Mouse (Mus musculus) heart, adult 2 months (tissue): Measurements from ENCODE around the gene AY074887.

Experiments used
- CTCF ChIP-seq: fragments of 200-600 bp; IDR thresholded peaks from 2 replicates; pipeline ENCODE4 v1.8.1; 2022; ENCODE audit warnings: antibody characterized with exemption, mild to moderate bottlenecking, moderate library complexity
- EP300 ChIP-seq: fragments of 200-500 bp; IDR thresholded peaks from 2 replicates; pipeline ENCODE4 v1.6.1; 2011; ENCODE audit warnings: low read depth, low read length, control low read depth; ENCODE audit not compliant: insufficient read depth
- POLR2A ChIP-seq: fragments of 200-500 bp; IDR thresholded peaks from 2 replicates; pipeline ENCODE4 v1.6.1; 2011; ENCODE audit warnings: mild to moderate bottlenecking, low read depth, low read length, control low read depth; ENCODE audit not compliant: insufficient read depth

DNA sequence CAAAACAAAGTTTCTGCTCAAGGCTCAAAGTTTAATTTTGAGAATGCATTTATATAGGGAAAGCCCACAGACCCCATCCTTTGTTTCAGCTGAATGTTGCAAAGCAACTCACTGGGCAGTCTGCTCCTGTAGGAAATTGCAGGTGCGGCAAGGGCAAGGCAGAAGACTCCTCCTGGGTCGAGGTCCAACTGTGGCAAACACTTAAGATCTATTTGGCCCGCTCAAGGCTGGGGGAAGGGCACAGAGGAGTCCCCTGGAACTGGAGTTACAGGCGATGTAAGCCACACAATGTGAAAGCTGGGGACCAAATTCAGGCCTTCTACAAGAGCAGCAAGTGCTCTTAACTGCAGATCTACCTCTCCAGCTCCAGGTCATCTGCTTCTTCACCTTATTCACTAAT, 30.9 kb downstream of the AY074887 start:
- TF ChIP-seq POLR2A, result no peak
- no peak for TF ChIP-seq CTCF
- TF ChIP-seq EP300, result no peak
